Mouse (Mus musculus): ENCODE results near the gene Mknk1. TPM values are rescaled to one million over a fixed set of nuclear protein-coding genes. Genes with fewer than 3 reads are reported as not detected.

Gene Mknk1
- polyA plus RNA-seq, 1 experiment from 2014 or later = 19.3 TPM

DNA sequence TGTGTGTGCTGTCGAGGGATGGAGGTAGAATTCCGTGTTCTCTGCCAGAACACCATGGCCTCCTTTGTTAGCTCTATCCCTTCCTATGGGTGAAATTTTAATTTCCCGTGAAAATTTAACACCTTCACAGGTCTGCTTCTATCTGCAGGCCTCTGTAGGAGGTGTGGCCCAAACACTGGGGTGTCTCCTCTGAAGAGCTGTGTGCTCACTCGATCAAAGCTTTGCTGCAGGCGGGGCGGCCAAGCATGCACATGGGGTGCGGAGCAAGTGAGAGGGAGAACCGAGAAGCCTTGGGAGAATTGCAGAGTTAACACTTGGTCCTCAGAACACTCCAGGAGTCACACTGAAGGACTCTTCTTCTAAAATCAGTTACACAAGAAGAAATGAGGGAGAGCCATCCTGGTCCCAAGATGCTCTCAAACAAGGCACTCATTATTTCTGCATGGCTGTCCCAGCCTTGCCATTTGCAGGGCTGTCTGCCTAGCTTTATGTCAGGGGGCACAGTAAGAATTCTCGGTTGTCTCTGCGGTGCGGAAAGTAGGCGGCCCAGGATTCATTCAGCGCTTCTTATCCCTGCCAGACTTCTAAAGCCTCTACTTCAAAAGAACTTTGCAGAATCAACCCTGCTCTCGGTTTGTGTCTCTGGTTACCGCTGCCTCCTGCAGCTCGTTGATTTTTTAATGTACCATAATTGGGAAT lies 30.7 kb downstream of the Mknk1 start:
- H3K27ac ChIP-seq (ENCODE audit: low read depth, low read length) = no peak overlapping the region
- ATAC-seq (ENCODE audit: low FRiP score) (peak; percentile 25; the same call in 1 of the 2 replicates), DNase-seq (ENCODE audit: low spot score) (no peak)
- H3K36me3 ChIP-seq (ENCODE audit: control insufficient read depth, insufficient read depth, low read length) = 0 out of 2 replicates have a peak, but pooled peaks cover 3% of the 10 kb centered on the region
- H3K9me3 ChIP-seq (ENCODE audit: control insufficient read depth, low read length) = no peaks in the 10 kb centered on the region
- H3K4me1 ChIP-seq (replicated peaks; ENCODE audit: control insufficient read depth, insufficient read depth, low read length) = peaks cover 8% of the 10 kb centered on the region
- WGBS = 24% methylated on average over 16 of the region's 16 CpGs
- no peak overlapping the region for H3K9ac ChIP-seq (ENCODE audit: low read depth, low read length)
- no peaks in the 10 kb centered on the region for H3K27me3 ChIP-seq (ENCODE audit: control insufficient read depth, insufficient read depth, low read length)
- no peak overlapping the region for H3K4me2 ChIP-seq (replicated peaks; ENCODE audit: low read depth, low read length)
- no peak overlapping the region for H3K4me3 ChIP-seq (ENCODE audit: low read depth, low read length)

DNA sequence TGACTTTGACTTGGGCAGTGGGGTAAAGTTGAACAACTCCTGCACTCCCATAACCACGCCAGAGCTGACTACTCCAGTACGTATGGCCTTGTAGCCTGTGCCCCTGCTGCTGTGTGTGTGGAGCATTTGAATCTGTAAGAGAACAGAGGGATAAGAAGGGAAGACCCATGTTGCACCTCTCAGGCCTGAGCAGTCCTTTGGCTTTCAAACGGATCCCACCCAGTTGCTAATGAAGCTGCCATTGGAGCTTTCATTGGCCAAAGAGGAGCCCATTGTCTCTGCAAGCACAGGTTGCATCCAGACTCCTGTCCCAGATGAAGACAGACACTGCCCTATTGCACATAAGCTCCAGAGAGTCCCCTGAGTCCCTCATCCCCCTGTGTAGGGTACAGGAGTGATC lies 34.2 kb downstream of the Mknk1 start:
- Histone ChIP-seq H3K9me3 (ENCODE audit: control insufficient read depth, low read length) (no peaks in the 10 kb centered on the region), H3K4me1 (replicated peaks; ENCODE audit: control insufficient read depth, insufficient read depth, low read length) (peaks cover 13% of the 10 kb centered on the region), H3K4me3 (ENCODE audit: low read depth, low read length) (no peak overlapping the region), H3K36me3 (ENCODE audit: control insufficient read depth, insufficient read depth, low read length) (0 out of 2 replicates have a peak, but pooled peaks cover 3% of the 10 kb centered on the region), H3K27ac (ENCODE audit: low read depth, low read length) (no peak overlapping the region), H3K27me3 (ENCODE audit: control insufficient read depth, insufficient read depth, low read length) (no peaks in the 10 kb centered on the region), H3K9ac (ENCODE audit: low read depth, low read length) (no peak overlapping the region), H3K4me2 (replicated peaks; ENCODE audit: low read depth, low read length) (no peak overlapping the region)
- WGBS = 79% methylated on average over 3 of the region's 3 CpGs
- DNase-seq (ENCODE audit: low spot score) (no peak), ATAC-seq (ENCODE audit: low FRiP score) (no peak)

DNA sequence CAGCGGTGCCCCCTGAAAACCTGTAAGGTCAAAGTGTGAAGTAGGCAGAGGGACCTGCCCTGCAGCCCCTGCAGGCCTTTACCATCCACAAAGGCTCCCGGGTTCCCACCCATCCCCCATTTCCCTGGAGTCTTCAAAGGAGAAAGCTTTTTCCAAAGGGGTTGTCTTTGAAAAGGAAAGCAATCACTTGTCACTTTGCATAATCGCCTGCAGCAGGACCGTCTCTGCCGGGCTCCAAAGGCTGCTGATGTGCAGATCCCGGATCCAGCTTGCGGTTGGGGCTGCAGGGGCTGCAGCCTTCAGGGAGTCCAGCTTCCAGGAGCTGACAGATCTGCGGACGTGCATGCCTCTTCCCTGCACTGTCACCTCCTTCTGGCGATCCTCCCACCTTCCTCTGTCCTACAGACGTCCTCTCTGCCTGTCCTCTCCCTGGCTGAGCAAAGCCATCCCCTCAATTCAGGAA lies 39.2 kb downstream of the Mknk1 start:
- ATAC-seq (ENCODE audit: low FRiP score) (peak; percentile 69), DNase-seq (ENCODE audit: low spot score) (peak; percentile 82)
- Histone ChIP-seq H3K36me3 (ENCODE audit: control insufficient read depth, insufficient read depth, low read length) (no peaks in the 10 kb centered on the region), H3K27ac (ENCODE audit: low read depth, low read length) (peak overlapping the region; percentile 64), H3K9ac (ENCODE audit: low read depth, low read length) (peak overlapping the region; percentile 32), H3K4me3 (ENCODE audit: low read depth, low read length) (no peak overlapping the region), H3K4me2 (replicated peaks; ENCODE audit: low read depth, low read length) (peak overlapping the region; percentile 20), H3K4me1 (replicated peaks; ENCODE audit: control insufficient read depth, insufficient read depth, low read length) (peaks cover 20% of the 10 kb centered on the region), H3K27me3 (ENCODE audit: control insufficient read depth, insufficient read depth, low read length) (no peaks in the 10 kb centered on the region), H3K9me3 (ENCODE audit: control insufficient read depth, low read length) (no peaks in the 10 kb centered on the region)
- under 1% methylated on average over 11 of the region's 11 CpGs for WGBS

DNA sequence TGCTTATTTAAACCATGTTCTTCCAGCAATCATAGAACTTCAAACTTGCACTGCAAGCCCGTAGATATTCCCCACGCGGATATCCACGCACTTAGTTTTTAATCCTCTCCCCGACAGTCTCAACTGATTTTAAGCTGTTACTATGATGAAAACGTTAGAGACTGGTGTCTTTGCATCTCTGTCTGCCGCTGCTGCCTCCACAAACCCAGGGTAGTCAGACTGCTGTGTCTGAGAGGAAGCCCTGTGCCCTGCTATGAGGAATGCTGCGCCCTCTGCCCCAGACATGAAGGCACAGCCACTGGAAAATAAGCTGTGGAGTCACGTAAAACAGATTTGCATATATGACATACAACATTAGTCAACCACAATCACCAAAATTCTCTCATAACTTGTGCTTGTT lies 39.8 kb downstream of the Mknk1 start:
- Histone ChIP-seq H3K9me3 (ENCODE audit: control insufficient read depth, low read length) (no peaks in the 10 kb centered on the region), H3K27ac (ENCODE audit: low read depth, low read length) (peak overlapping the region; percentile 64), H3K27me3 (ENCODE audit: control insufficient read depth, insufficient read depth, low read length) (no peaks in the 10 kb centered on the region), H3K4me2 (replicated peaks; ENCODE audit: low read depth, low read length) (no peak overlapping the region), H3K4me1 (replicated peaks; ENCODE audit: control insufficient read depth, insufficient read depth, low read length) (peaks cover 20% of the 10 kb centered on the region), H3K36me3 (ENCODE audit: control insufficient read depth, insufficient read depth, low read length) (no peaks in the 10 kb centered on the region), H3K9ac (ENCODE audit: low read depth, low read length) (no peak overlapping the region; the same call in 1 of the 2 replicates), H3K4me3 (ENCODE audit: low read depth, low read length) (no peak overlapping the region)
- ATAC-seq (ENCODE audit: low FRiP score) = no peak
- DNase-seq (ENCODE audit: low spot score) = no peak
- WGBS = 39% methylated on average over 9 of the region's 9 CpGs

GRCm38 (mm10) chr4:115881183-115881582 lies 42.2 kb downstream of the Mknk1 start:
- Histone ChIP-seq H3K9me3 (ENCODE audit: control insufficient read depth, low read length) (no peaks in the 10 kb centered on the region), H3K36me3 (ENCODE audit: control insufficient read depth, insufficient read depth, low read length) (no peaks in the 10 kb centered on the region), H3K27ac (ENCODE audit: low read depth, low read length) (no peak overlapping the region), H3K4me1 (replicated peaks; ENCODE audit: control insufficient read depth, insufficient read depth, low read length) (peaks cover 20% of the 10 kb centered on the region), H3K27me3 (ENCODE audit: control insufficient read depth, insufficient read depth, low read length) (no peaks in the 10 kb centered on the region), H3K4me2 (replicated peaks; ENCODE audit: low read depth, low read length) (no peak overlapping the region), H3K4me3 (ENCODE audit: low read depth, low read length) (no peak overlapping the region), H3K9ac (ENCODE audit: low read depth, low read length) (no peak overlapping the region)
- ATAC-seq (ENCODE audit: low FRiP score) (peak; percentile 60), DNase-seq (ENCODE audit: low spot score) (peak; percentile 86)
- 7% methylated on average over 1 of the region's 1 CpGs for WGBS

DNA sequence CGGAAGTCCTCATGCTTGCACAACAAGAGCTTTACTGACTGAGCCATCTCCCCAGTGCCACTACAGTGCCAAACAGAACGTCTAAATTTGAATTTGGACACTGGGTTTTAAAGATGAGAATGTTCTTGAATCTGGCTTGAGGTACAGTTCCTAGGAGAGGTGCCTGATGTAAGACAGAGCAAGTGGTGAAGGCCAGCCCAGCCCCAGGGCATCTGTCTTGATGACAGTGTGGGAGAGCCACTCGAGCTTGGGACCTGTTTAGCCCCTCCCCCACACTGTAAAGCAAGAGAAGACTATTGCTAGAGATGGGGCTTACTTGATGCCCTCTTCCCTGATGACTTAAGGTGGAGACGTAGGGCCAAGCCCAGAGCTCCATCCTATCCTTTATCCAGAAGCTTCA lies 43.2 kb downstream of the Mknk1 start:
- no peak overlapping the region for H3K4me3 ChIP-seq (ENCODE audit: low read depth, low read length)
- DNase-seq (ENCODE audit: low spot score) = no peak
- no peak for ATAC-seq (ENCODE audit: low FRiP score)
- no peaks in the 10 kb centered on the region for H3K9me3 ChIP-seq (ENCODE audit: control insufficient read depth, low read length)
- no peak overlapping the region for H3K4me2 ChIP-seq (replicated peaks; ENCODE audit: low read depth, low read length)
- peaks cover 20% of the 10 kb centered on the region for H3K4me1 ChIP-seq (replicated peaks; ENCODE audit: control insufficient read depth, insufficient read depth, low read length)
- no peak overlapping the region for H3K9ac ChIP-seq (ENCODE audit: low read depth, low read length)
- H3K36me3 ChIP-seq (ENCODE audit: control insufficient read depth, insufficient read depth, low read length) = no peaks in the 10 kb centered on the region
- no peak overlapping the region for H3K27ac ChIP-seq (ENCODE audit: low read depth, low read length)
- H3K27me3 ChIP-seq (ENCODE audit: control insufficient read depth, insufficient read depth, low read length) = no peaks in the 10 kb centered on the region
- 62% methylated on average over 4 of the region's 4 CpGs for WGBS

GRCm38 (mm10) chr4:115884022-115884421 lies 45.0 kb downstream of the Mknk1 start, which contains the start of gene Kncn:
Kncn (plus strand) TSS chr4:115884400.
- no peaks in the 10 kb centered on the region for H3K9me3 ChIP-seq (ENCODE audit: control insufficient read depth, low read length)
- no peak within 1 kb of the TSS for H3K4me2 ChIP-seq (replicated peaks; ENCODE audit: low read depth, low read length)
- no peak within 1 kb of the TSS for H3K9ac ChIP-seq (ENCODE audit: low read depth, low read length)
- no peaks in the 10 kb centered on the region for H3K27me3 ChIP-seq (ENCODE audit: control insufficient read depth, insufficient read depth, low read length)
- 73% methylated on average over 6 of the region's 6 CpGs for WGBS
- H3K4me1 ChIP-seq (replicated peaks; ENCODE audit: control insufficient read depth, insufficient read depth, low read length) = peaks cover 7% of the 10 kb centered on the region
- ATAC-seq (ENCODE audit: low FRiP score) (no peak), DNase-seq (ENCODE audit: low spot score) (no peak)
- no peak within 1 kb of the TSS for H3K4me3 ChIP-seq (ENCODE audit: low read depth, low read length)
- no peaks in the 10 kb centered on the region for H3K36me3 ChIP-seq (ENCODE audit: control insufficient read depth, insufficient read depth, low read length)
- H3K27ac ChIP-seq (ENCODE audit: low read depth, low read length) = no peak within 1 kb of the TSS

- Histone ChIP-seq H3K27me3 (ENCODE audit: control insufficient read depth, insufficient read depth, low read length) (no peaks in the 10 kb centered on the region), H3K9ac (ENCODE audit: low read depth, low read length) (no peak overlapping the region), H3K36me3 (ENCODE audit: control insufficient read depth, insufficient read depth, low read length) (no peaks in the 10 kb centered on the region), H3K4me1 (replicated peaks; ENCODE audit: control insufficient read depth, insufficient read depth, low read length) (peaks cover 7% of the 10 kb centered on the region), H3K27ac (ENCODE audit: low read depth, low read length) (no peak overlapping the region), H3K4me3 (ENCODE audit: low read depth, low read length) (no peak overlapping the region), H3K4me2 (replicated peaks; ENCODE audit: low read depth, low read length) (no peak overlapping the region), H3K9me3 (ENCODE audit: control insufficient read depth, low read length) (no peaks in the 10 kb centered on the region)
- DNase-seq (ENCODE audit: low spot score) (no peak), ATAC-seq (ENCODE audit: low FRiP score) (no peak)
- 81% methylated on average over 3 of the region's 3 CpGs for WGBS
Observed at GRCm38 (mm10) chr4:115885846-115886245, 46.8 kb downstream of the Mknk1 start.

- Histone ChIP-seq H3K27me3 (ENCODE audit: control insufficient read depth, insufficient read depth, low read length) (peaks cover 6% of the 10 kb centered on the region; the same call in 1 of the 2 replicates), H3K4me1 (replicated peaks; ENCODE audit: control insufficient read depth, insufficient read depth, low read length) (no peaks in the 10 kb centered on the region; the same call in 1 of the 2 replicates), H3K36me3 (ENCODE audit: control insufficient read depth, insufficient read depth, low read length) (no peaks in the 10 kb centered on the region), H3K9me3 (ENCODE audit: control insufficient read depth, low read length) (no peaks in the 10 kb centered on the region), H3K9ac (ENCODE audit: low read depth, low read length) (no peak overlapping the region), H3K27ac (ENCODE audit: low read depth, low read length) (no peak overlapping the region), H3K4me3 (ENCODE audit: low read depth, low read length) (no peak overlapping the region), H3K4me2 (replicated peaks; ENCODE audit: low read depth, low read length) (no peak overlapping the region)
- DNase-seq (ENCODE audit: low spot score) (no peak), ATAC-seq (ENCODE audit: low FRiP score) (no peak)
- WGBS = 62% methylated on average over 1 of the region's 1 CpGs
Observed at GRCm38 (mm10) chr4:115886875-115887274, 47.9 kb downstream of the Mknk1 start.

Data from hindbrain, embryonic 11.5 days (tissue).